Mouse (Mus musculus): ENCODE results near the gene Fcrl1. TPM values are rescaled to one million over a fixed set of nuclear protein-coding genes. Genes with fewer than 3 reads are reported as not detected.
"Not testable (repeated sequence)": the region's sequence is repeated elsewhere in the genome, so short reads cannot be mapped to it uniquely, and the experiment has no call there.

The Fcrl1 gene
- 1 to 10 TPM in 23 of 26 experiments, under 1 TPM in 3; 0.58 to 9.3 (median 4.8) TPM for total RNA-seq (2018; cell fraction: chromatin; rRNA removed)
- 1 to 10 TPM; 3.1 to 8.7 (median 4.0) TPM for total RNA-seq (2018; cell fraction: cytosol; rRNA removed)
- 10 to 100 TPM in 4 of 26 experiments, 1 to 10 TPM in 22; 2.7 to 14.1 (median 5.8) TPM for total RNA-seq (2018; cell fraction: nucleus; rRNA removed)
- 2.8 to 11.5 TPM (median 8.4 TPM) in 3 replicates for polyA plus RNA-seq (2018)

GRCm38 (mm10) chr3:87376195-87377165, at the start of gene Fcrl1:
Fcrl1 (plus strand) TSS chr3:87376387.
- Histone ChIP-seq H3K27ac (peak within 1 kb of the TSS; percentile 69), H3K4me3 (ENCODE audit: inconsistent target) (no peak within 1 kb of the TSS), H3K79me2 (ENCODE audit: inconsistent target) (no peaks in the 10 kb centered on the region), H3K36me3 (ENCODE audit: inconsistent target) (no peaks in the 10 kb centered on the region)
- whole genome bisulfite sequencing (ENCODE audit: missing documents), result 42% methylated on average over 18 of the region's 18 CpGs

GRCm38 (mm10) chr3:87337899-87338298, 38.3 kb upstream of the Fcrl1 start:
- Histone ChIP-seq H3K79me2 (ENCODE audit: inconsistent target) (no peaks in the 10 kb centered on the region), H3K36me3 (ENCODE audit: inconsistent target) (no peaks in the 10 kb centered on the region), H3K4me3 (ENCODE audit: inconsistent target) (no peak overlapping the region), H3K27ac (peak overlapping the region; percentile 96)
- WGBS (ENCODE audit: missing documents), result 30% methylated on average over 5 of the region's 5 CpGs

- WGBS (ENCODE audit: missing documents), result 89% methylated on average over 2 of the region's 2 CpGs
- H3K79me2 ChIP-seq (ENCODE audit: inconsistent target); H3K27ac ChIP-seq; H3K4me3 ChIP-seq (ENCODE audit: inconsistent target); H3K36me3 ChIP-seq (ENCODE audit: inconsistent target): not testable (repeated sequence)
These were observed 25.2 kb upstream of the Fcrl1 start for GRCm38 (mm10) chr3:87350992-87351391.

GRCm38 (mm10) chr3:87357581-87357980, 18.6 kb upstream of the Fcrl1 start, which contains the start of gene Cd5l:
Cd5l (plus strand) TSS chr3:87357881.
- no peaks in the 10 kb centered on the region for H3K36me3 ChIP-seq (ENCODE audit: inconsistent target)
- H3K4me3 ChIP-seq (ENCODE audit: inconsistent target), result peak within 1 kb of the TSS; percentile 2; the same call in 1 of the 2 replicates
- no peak within 1 kb of the TSS for H3K27ac ChIP-seq
- H3K79me2 ChIP-seq (ENCODE audit: inconsistent target), result no peaks in the 10 kb centered on the region; the same call in 1 of the 2 replicates

- Histone ChIP-seq H3K27ac (no peak overlapping the region), H3K36me3 (ENCODE audit: inconsistent target) (no peaks in the 10 kb centered on the region), H3K4me3 (ENCODE audit: inconsistent target) (no peak overlapping the region), H3K79me2 (ENCODE audit: inconsistent target) (no peaks in the 10 kb centered on the region; the same call in 1 of the 2 replicates)
These were observed 17.0 kb upstream of the Fcrl1 start for GRCm38 (mm10) chr3:87359215-87359614.

- H3K79me2 ChIP-seq (ENCODE audit: inconsistent target), result no peaks in the 10 kb centered on the region; the same call in 1 of the 2 replicates
- 92% methylated on average over 6 of the region's 6 CpGs for WGBS (ENCODE audit: missing documents)
- H3K4me3 ChIP-seq (ENCODE audit: inconsistent target), result no peak overlapping the region
- no peak overlapping the region for H3K27ac ChIP-seq
- H3K36me3 ChIP-seq (ENCODE audit: inconsistent target), result no peaks in the 10 kb centered on the region
These were observed 15.7 kb upstream of the Fcrl1 start for GRCm38 (mm10) chr3:87360466-87360865.

GRCm38 (mm10) chr3:87365691-87366090, 10.5 kb upstream of the Fcrl1 start:
- 96% methylated on average over 14 of the region's 14 CpGs for WGBS (ENCODE audit: missing documents)

GRCm38 (mm10) chr3:87367511-87367910, 8.7 kb upstream of the Fcrl1 start:
- no peaks in the 10 kb centered on the region for H3K36me3 ChIP-seq (ENCODE audit: inconsistent target)
- no peak overlapping the region for H3K4me3 ChIP-seq (ENCODE audit: inconsistent target)
- H3K79me2 ChIP-seq (ENCODE audit: inconsistent target), result no peaks in the 10 kb centered on the region
- WGBS (ENCODE audit: missing documents), result 92% methylated on average over 10 of the region's 10 CpGs
- no peak overlapping the region for H3K27ac ChIP-seq

More at GRCm38 (mm10) chr3:87365691-87366090, 10.5 kb upstream of the Fcrl1 start:
- Histone ChIP-seq H3K79me2 (ENCODE audit: inconsistent target) (no peaks in the 10 kb centered on the region), H3K36me3 (ENCODE audit: inconsistent target) (no peaks in the 10 kb centered on the region), H3K4me3 (ENCODE audit: inconsistent target) (no peak overlapping the region), H3K27ac (no peak overlapping the region)

- WGBS (ENCODE audit: missing documents), result 22% methylated on average over 5 of the region's 5 CpGs
- Histone ChIP-seq H3K79me2 (ENCODE audit: inconsistent target) (no peaks in the 10 kb centered on the region), H3K36me3 (ENCODE audit: inconsistent target) (no peaks in the 10 kb centered on the region), H3K27ac (peak overlapping the region; percentile 7), H3K4me3 (ENCODE audit: inconsistent target) (no peak overlapping the region)
These were observed 7.0 kb upstream of the Fcrl1 start for GRCm38 (mm10) chr3:87369181-87369580.

- Histone ChIP-seq H3K27ac (no peak overlapping the region; the same call in 1 of the 2 replicates), H3K36me3 (ENCODE audit: inconsistent target) (no peaks in the 10 kb centered on the region), H3K4me3 (ENCODE audit: inconsistent target) (no peak overlapping the region), H3K79me2 (ENCODE audit: inconsistent target) (no peaks in the 10 kb centered on the region)
- WGBS (ENCODE audit: missing documents), result 92% methylated on average over 3 of the region's 3 CpGs
These were observed 1.0 kb downstream of the Fcrl1 start for GRCm38 (mm10) chr3:87377228-87377627.

GRCm38 (mm10) chr3:87377719-87378118, 1.5 kb downstream of the Fcrl1 start:
- no peaks in the 10 kb centered on the region for H3K36me3 ChIP-seq (ENCODE audit: inconsistent target)
- 73% methylated on average over 6 of the region's 6 CpGs for WGBS (ENCODE audit: missing documents)
- H3K4me3 ChIP-seq (ENCODE audit: inconsistent target), result no peak overlapping the region
- H3K79me2 ChIP-seq (ENCODE audit: inconsistent target), result no peaks in the 10 kb centered on the region
- peak overlapping the region; percentile 13; the same call in 1 of the 2 replicates for H3K27ac ChIP-seq

GRCm38 (mm10) chr3:87379641-87380315, 3.6 kb downstream of the Fcrl1 start:
- WGBS (ENCODE audit: missing documents), result 83% methylated on average over 2 of the region's 2 CpGs
- H3K27ac ChIP-seq; H3K4me3 ChIP-seq (ENCODE audit: inconsistent target); H3K79me2 ChIP-seq (ENCODE audit: inconsistent target); H3K36me3 ChIP-seq (ENCODE audit: inconsistent target): not testable (repeated sequence)

GRCm38 (mm10) chr3:87381806-87382712, 5.9 kb downstream of the Fcrl1 start:
- H3K36me3 ChIP-seq (ENCODE audit: inconsistent target), result peaks cover 6% of the 10 kb centered on the region; the same call in 1 of the 2 replicates
- no peak overlapping the region for H3K27ac ChIP-seq
- H3K79me2 ChIP-seq (ENCODE audit: inconsistent target), result no peaks in the 10 kb centered on the region
- WGBS (ENCODE audit: missing documents), result 40% methylated on average over 6 of the region's 7 CpGs
- no peak overlapping the region for H3K4me3 ChIP-seq (ENCODE audit: inconsistent target)

- peaks cover 6% of the 10 kb centered on the region; the same call in 1 of the 2 replicates for H3K36me3 ChIP-seq (ENCODE audit: inconsistent target)
- H3K27ac ChIP-seq, result no peak overlapping the region
- no peak overlapping the region for H3K4me3 ChIP-seq (ENCODE audit: inconsistent target)
- H3K79me2 ChIP-seq (ENCODE audit: inconsistent target), result no peaks in the 10 kb centered on the region
- 94% methylated on average over 3 of the region's 3 CpGs for WGBS (ENCODE audit: missing documents)
These were observed 7.1 kb downstream of the Fcrl1 start for GRCm38 (mm10) chr3:87383308-87383707.

Measured in macrophage (primary cell).